Mouse (Mus musculus): Measurements from ENCODE around the gene Akt1s1. TPM values are rescaled to one million over a fixed set of nuclear protein-coding genes. Genes with fewer than 3 reads are reported as not detected.

The Akt1s1 gene
- polyA plus RNA-seq, 1 experiment from 2014 or later = 102 TPM

- Histone ChIP-seq H3K27ac (peak within 1 kb of the TSS; percentile 95), H3K27me3 (ENCODE audit: insufficient read depth, poor library complexity, severe bottlenecking) (no peaks in the 10 kb centered on the region), H3K4me3 (peak within 1 kb of the TSS; percentile 72), H3K4me1 (peaks cover 35% of the 10 kb centered on the region), H3K36me3 (peaks cover 26% of the 10 kb centered on the region), H3K9me3 (no peaks in the 10 kb centered on the region)
- DNase-seq (ENCODE audit: low spot score) = peak; percentile 96
- WGBS = under 1% methylated on average over 56 of the region's 56 CpGs
These were observed 43.6 kb downstream of the Akt1s1 start, which contains the start of gene Med25 for GRCm38 (mm10) chr7:44892276-44892921. Gene Med25, minus strand, starts transcription at chr7:44892712.

GRCm38 (mm10) chr7:44893197-44893596, 44.4 kb downstream of the Akt1s1 start:
- H3K9me3 ChIP-seq = no peaks in the 10 kb centered on the region
- H3K27ac ChIP-seq = peak overlapping the region; percentile 32; the same call in 1 of the 2 replicates
- H3K4me1 ChIP-seq = peaks cover 41% of the 10 kb centered on the region
- no peak overlapping the region; the same call in 1 of the 2 replicates for H3K4me3 ChIP-seq
- no peak for DNase-seq (ENCODE audit: low spot score)
- H3K27me3 ChIP-seq (ENCODE audit: insufficient read depth, poor library complexity, severe bottlenecking) = no peaks in the 10 kb centered on the region
- peaks cover 24% of the 10 kb centered on the region for H3K36me3 ChIP-seq
- 33% methylated on average over 8 of the region's 8 CpGs for WGBS

- H3K9me3 ChIP-seq = no peaks in the 10 kb centered on the region
- no peak for DNase-seq (ENCODE audit: low spot score)
- peaks cover 22% of the 10 kb centered on the region for H3K36me3 ChIP-seq
- 84% methylated on average over 3 of the region's 3 CpGs for WGBS
- H3K27ac ChIP-seq = no peak overlapping the region
- no peak overlapping the region for H3K4me3 ChIP-seq
- no peaks in the 10 kb centered on the region for H3K27me3 ChIP-seq (ENCODE audit: insufficient read depth, poor library complexity, severe bottlenecking)
- peaks cover 45% of the 10 kb centered on the region for H3K4me1 ChIP-seq
These were observed 45.4 kb downstream of the Akt1s1 start for GRCm38 (mm10) chr7:44894175-44894574.

- Histone ChIP-seq H3K27me3 (ENCODE audit: insufficient read depth, poor library complexity, severe bottlenecking) (no peaks in the 10 kb centered on the region), H3K36me3 (peaks cover 26% of the 10 kb centered on the region), H3K9me3 (no peaks in the 10 kb centered on the region), H3K27ac (peak overlapping the region; percentile 89; the same call in 1 of the 2 replicates), H3K4me1 (peaks cover 48% of the 10 kb centered on the region), H3K4me3 (peak overlapping the region; percentile 68)
- no peak for DNase-seq (ENCODE audit: low spot score)
- WGBS = 75% methylated on average over 7 of the region's 7 CpGs
These were observed 46.4 kb downstream of the Akt1s1 start for GRCm38 (mm10) chr7:44895206-44895592.

GRCm38 (mm10) chr7:44895593-44896434, 47.0 kb downstream of the Akt1s1 start, which contains the start of gene Fuz:
Gene Fuz, plus strand, starts transcription at chr7:44896079.
- Histone ChIP-seq H3K4me1 (peaks cover 49% of the 10 kb centered on the region), H3K9me3 (no peaks in the 10 kb centered on the region), H3K27ac (peak within 1 kb of the TSS; percentile 89), H3K4me3 (peak within 1 kb of the TSS; percentile 68), H3K36me3 (peaks cover 26% of the 10 kb centered on the region), H3K27me3 (ENCODE audit: insufficient read depth, poor library complexity, severe bottlenecking) (no peaks in the 10 kb centered on the region)
- 2% methylated on average over 34 of the region's 34 CpGs for WGBS
- DNase-seq (ENCODE audit: low spot score) = peak; percentile 96

GRCm38 (mm10) chr7:44896499-44896898, 47.7 kb downstream of the Akt1s1 start:
- no peaks in the 10 kb centered on the region for H3K9me3 ChIP-seq
- DNase-seq (ENCODE audit: low spot score) = no peak
- H3K27me3 ChIP-seq (ENCODE audit: insufficient read depth, poor library complexity, severe bottlenecking) = no peaks in the 10 kb centered on the region
- H3K4me3 ChIP-seq = peak overlapping the region; percentile 68
- H3K27ac ChIP-seq = peak overlapping the region; percentile 89
- H3K36me3 ChIP-seq = peaks cover 30% of the 10 kb centered on the region
- peaks cover 49% of the 10 kb centered on the region for H3K4me1 ChIP-seq
- WGBS = 47% methylated on average over 10 of the region's 10 CpGs

- Histone ChIP-seq H3K27ac (peak overlapping the region; percentile 62; the same call in 1 of the 2 replicates), H3K4me1 (peaks cover 54% of the 10 kb centered on the region), H3K4me3 (peak overlapping the region; percentile 30; the same call in 1 of the 2 replicates), H3K36me3 (peaks cover 51% of the 10 kb centered on the region), H3K9me3 (no peaks in the 10 kb centered on the region), H3K27me3 (ENCODE audit: insufficient read depth, poor library complexity, severe bottlenecking) (no peaks in the 10 kb centered on the region)
- WGBS = 35% methylated on average over 19 of the region's 19 CpGs
- no peak for DNase-seq (ENCODE audit: low spot score)
These were observed 49.8 kb downstream of the Akt1s1 start for GRCm38 (mm10) chr7:44898607-44899006.

- DNase-seq (ENCODE audit: low spot score) = no peak
- WGBS = 84% methylated on average over 11 of the region's 11 CpGs
- peak overlapping the region; percentile 52; the same call in 1 of the 2 replicates for H3K4me3 ChIP-seq
- H3K36me3 ChIP-seq = peaks cover 71% of the 10 kb centered on the region
- 0 out of 2 replicates have a peak overlapping the region, but pooled peaks have one; percentile 17 for H3K27ac ChIP-seq
- H3K9me3 ChIP-seq = no peaks in the 10 kb centered on the region
- H3K27me3 ChIP-seq (ENCODE audit: insufficient read depth, poor library complexity, severe bottlenecking) = no peaks in the 10 kb centered on the region
- H3K4me1 ChIP-seq = peaks cover 58% of the 10 kb centered on the region
These were observed 51.8 kb downstream of the Akt1s1 start for GRCm38 (mm10) chr7:44900632-44901031.

- 19% methylated on average over 21 of the region's 21 CpGs for WGBS
- Histone ChIP-seq H3K4me3 (peak overlapping the region; percentile 52), H3K9me3 (no peaks in the 10 kb centered on the region), H3K27ac (peak overlapping the region; percentile 67; the same call in 1 of the 2 replicates), H3K27me3 (ENCODE audit: insufficient read depth, poor library complexity, severe bottlenecking) (no peaks in the 10 kb centered on the region), H3K36me3 (peaks cover 77% of the 10 kb centered on the region), H3K4me1 (peaks cover 56% of the 10 kb centered on the region)
- DNase-seq (ENCODE audit: low spot score) = peak; percentile 91
These were observed 52.5 kb downstream of the Akt1s1 start for GRCm38 (mm10) chr7:44901230-44901722.

MicroRNA genes within 50 kb of the gene (microRNA counts, 519-probe panel; counts per million panel counts)
- microRNA mmu-miR-707 = not detected

Small RNAs within 50 kb of the gene (microRNA-seq; reads per million reads assigned to microRNA genes)
- gene Mir707 = not detected

Other genes starting within 250 kb of the Akt1s1 start
- gene Myh14, start 178.1 kb upstream of the Akt1s1 start, polyA plus RNA-seq (2016; fragmentation: Nextera tagmentation; extraction: Ambion mirVana) = 0.68 and 2.4 TPM in 2 replicates
- not detected in 2 replicates for gene Izumo2, start 140.2 kb upstream of the Akt1s1 start, polyA plus RNA-seq (2016; fragmentation: Nextera tagmentation; extraction: Ambion mirVana)
- 34.0 and 35.5 TPM in 2 replicates for gene Vrk3, start 100.6 kb upstream of the Akt1s1 start, polyA plus RNA-seq (2016; fragmentation: Nextera tagmentation; extraction: Ambion mirVana)
- gene Zfp473, start 97.9 kb upstream of the Akt1s1 start, polyA plus RNA-seq (2016; fragmentation: Nextera tagmentation; extraction: Ambion mirVana) = 1.8 TPM in 2 replicates
- 128 and 132 TPM in 2 replicates for gene Nup62, start 32.9 kb upstream of the Akt1s1 start, polyA plus RNA-seq (2016; fragmentation: Nextera tagmentation; extraction: Ambion mirVana)
- 0.41 and 1.3 TPM in 2 replicates for gene Il4i1, start 32.6 kb upstream of the Akt1s1 start, polyA plus RNA-seq (2016; fragmentation: Nextera tagmentation; extraction: Ambion mirVana)
- gene Atf5, start 32.3 kb upstream of the Akt1s1 start, polyA plus RNA-seq (2016; fragmentation: Nextera tagmentation; extraction: Ambion mirVana) = 1.7 and 3.3 TPM in 2 replicates
- gene Tbc1d17, start 88 bp downstream of the Akt1s1 start, polyA plus RNA-seq (2016; fragmentation: Nextera tagmentation; extraction: Ambion mirVana) = 56.9 and 67.3 TPM in 2 replicates
- 28.5 and 29.7 TPM in 2 replicates for gene Pnkp, start 8.1 kb downstream of the Akt1s1 start, polyA plus RNA-seq (2016; fragmentation: Nextera tagmentation; extraction: Ambion mirVana)
- 258 and 316 TPM in 2 replicates for gene Ptov1, start 20.8 kb downstream of the Akt1s1 start, polyA plus RNA-seq (2016; fragmentation: Nextera tagmentation; extraction: Ambion mirVana)
- 90.5 and 95.6 TPM in 2 replicates for gene Med25, start 43.7 kb downstream of the Akt1s1 start, polyA plus RNA-seq (2016; fragmentation: Nextera tagmentation; extraction: Ambion mirVana)
- 14.2 and 14.9 TPM in 2 replicates for gene Fuz, start 47.1 kb downstream of the Akt1s1 start, polyA plus RNA-seq (2016; fragmentation: Nextera tagmentation; extraction: Ambion mirVana)
- gene Ap2a1, start 80.5 kb downstream of the Akt1s1 start, polyA plus RNA-seq (2016; fragmentation: Nextera tagmentation; extraction: Ambion mirVana) = 73.9 and 82.1 TPM in 2 replicates
- gene Tsks, start 94.2 kb downstream of the Akt1s1 start, polyA plus RNA-seq (2016; fragmentation: Nextera tagmentation; extraction: Ambion mirVana) = 0.25 TPM in 1 of 2 replicates, not detected in the other
- 11.7 and 19.1 TPM in 2 replicates for gene Cpt1c, start 125.9 kb downstream of the Akt1s1 start, polyA plus RNA-seq (2016; fragmentation: Nextera tagmentation; extraction: Ambion mirVana)
- 563 and 740 TPM in 2 replicates for gene Prmt1, start 137.6 kb downstream of the Akt1s1 start, polyA plus RNA-seq (2016; fragmentation: Nextera tagmentation; extraction: Ambion mirVana)
- gene Irf3, start 148.7 kb downstream of the Akt1s1 start, polyA plus RNA-seq (2016; fragmentation: Nextera tagmentation; extraction: Ambion mirVana) = 61.8 and 71.1 TPM in 2 replicates
- gene Bcl2l12, start 149.7 kb downstream of the Akt1s1 start, polyA plus RNA-seq (2016; fragmentation: Nextera tagmentation; extraction: Ambion mirVana) = 44.9 and 57.9 TPM in 2 replicates
- gene Scaf1, start 167.4 kb downstream of the Akt1s1 start, polyA plus RNA-seq (2016; fragmentation: Nextera tagmentation; extraction: Ambion mirVana) = 40.5 and 41.0 TPM in 2 replicates
- gene Rras, start 169.0 kb downstream of the Akt1s1 start, polyA plus RNA-seq (2016; fragmentation: Nextera tagmentation; extraction: Ambion mirVana) = 50.5 and 57.5 TPM in 2 replicates
- 8.8 and 13.3 TPM in 2 replicates for gene Prr12, start 203.9 kb downstream of the Akt1s1 start, polyA plus RNA-seq (2016; fragmentation: Nextera tagmentation; extraction: Ambion mirVana)
- gene Nosip, start 213.4 kb downstream of the Akt1s1 start, polyA plus RNA-seq (2016; fragmentation: Nextera tagmentation; extraction: Ambion mirVana) = 59.9 and 65.2 TPM in 2 replicates
- gene Prrg2, start 213.7 kb downstream of the Akt1s1 start, polyA plus RNA-seq (2016; fragmentation: Nextera tagmentation; extraction: Ambion mirVana) = 15.0 and 16.8 TPM in 2 replicates
- 270 and 314 TPM in 2 replicates for gene Rcn3, start 243.2 kb downstream of the Akt1s1 start, polyA plus RNA-seq (2016; fragmentation: Nextera tagmentation; extraction: Ambion mirVana)